ENCODE assay signal across 8 mouse cellular contexts in the genomic region with DNA sequence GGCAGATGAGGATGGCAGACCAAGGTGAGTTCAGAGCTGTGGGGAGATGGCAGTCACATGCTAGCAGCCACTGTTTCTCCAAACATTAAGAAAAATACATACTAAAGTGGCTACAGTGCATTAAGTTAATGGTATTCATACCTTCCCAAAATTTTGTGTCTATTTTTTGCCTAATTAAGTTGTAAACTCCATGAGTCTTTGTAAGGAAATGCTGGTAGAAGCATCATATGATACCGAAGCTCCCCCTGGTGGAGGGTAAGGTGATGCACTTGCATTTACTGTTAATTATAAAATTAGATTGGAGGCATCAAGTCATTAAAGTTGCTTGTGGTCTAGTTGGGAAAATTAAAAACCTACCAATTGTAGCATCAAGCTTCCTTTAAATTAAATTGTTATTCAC. TPM values are rescaled to one million over a fixed set of nuclear protein-coding genes. Genes with fewer than 3 reads are reported as not detected.
A peak's percentile ranks its signal among the peaks of the same experiment; 100 is the strongest.
DNase-seq lines count a peak whose midpoint lies in the region; ATAC-seq and TF ChIP-seq lines count a peak whose summit lies in the region.

No protein-coding gene starts in this region.

- H3K9me3 ChIP-seq in heart, postnatal 0 days (replicated peaks; ENCODE audit: control insufficient read depth, low read length): no peaks in the 10 kb centered on the region

- intact Hi-C loops in heart, postnatal 25 days (cut with DNase I): loop anchor here (1.0 to 2.0 kb wide), 3 partner anchors 39 to 173 kb away; partner anchors contain the start of gene Ddx20

- TF ChIP-seq CTCF in heart, postnatal 0 days (IDR thresholded peaks at IDR 0.05; ENCODE audit: low read depth): peak; percentile 83
- TF ChIP-seq CTCF in thymus, adult 2 months (IDR thresholded peaks at IDR 0.05; ENCODE audit: borderline replicate concordance, control insufficient read depth, extremely low read depth, insufficient read depth, low read length, poor library complexity): no peak
- TF ChIP-seq CTCF in cerebellum, adult 2 months (IDR thresholded peaks at IDR 0.05; ENCODE audit: borderline replicate concordance, insufficient read depth, low read depth, low read length): peak; percentile 27; the same call in 1 of the 2 replicates

- 2% methylated on average over 1 of the region's 1 CpGs for WGBS in heart, postnatal 0 days
- WGBS in thymus, adult 2 months: 2% methylated on average over 1 of the region's 1 CpGs
- 0% methylated on average over 1 of the region's 1 CpGs for WGBS in cerebellum, adult 2 months

- H3K27me3 ChIP-seq in heart, postnatal 0 days (ENCODE audit: control insufficient read depth, insufficient read depth, low read length): no peaks in the 10 kb centered on the region
- H3K27me3 ChIP-seq in thymus, adult 2 months (ENCODE audit: control insufficient read depth, insufficient read depth, low read length): no peaks in the 10 kb centered on the region
- H3K27me3 ChIP-seq in cerebellum, adult 2 months (ENCODE audit: control insufficient read depth, insufficient read depth, low read length): no peaks in the 10 kb centered on the region

- peak; percentile 74 for DNase-seq in heart, postnatal 0 days (ENCODE audit: low spot score)
- no peak for DNase-seq in heart, postnatal 25 days (ENCODE audit: low spot score)
- peak; percentile 59 for DNase-seq in thymus, adult 2 months
- no peak for DNase-seq in thymus, adult 18-20 months
- DNase-seq in cerebellum, adult 2 months: peak; percentile 54 to 64
- DNase-seq in kidney, postnatal 10 days: peak; percentile 83
- peak; percentile 82 for DNase-seq in retina, embryonic 14.5 days (ENCODE audit: low spot score)
- no peak for DNase-seq in gastrocnemius, adult 8-10 months (ENCODE audit: low spot score in 2 of 2)

- H3K9ac ChIP-seq in heart, postnatal 0 days (replicated peaks; ENCODE audit: low read depth, low read length): no peak overlapping the region

- no peaks in the 10 kb centered on the region for H3K4me1 ChIP-seq in heart, postnatal 0 days (ENCODE audit: control insufficient read depth, insufficient read depth)
- H3K4me1 ChIP-seq in thymus, adult 2 months (replicated peaks; ENCODE audit: control insufficient read depth, insufficient read depth, low read length): no peaks in the 10 kb centered on the region
- H3K4me1 ChIP-seq in cerebellum, adult 2 months (ENCODE audit: control insufficient read depth, insufficient read depth, low read length): no peaks in the 10 kb centered on the region

- peaks cover 8% of the 10 kb centered on the region; the same call in 1 of the 2 replicates for H3K36me3 ChIP-seq in heart, postnatal 0 days (replicated peaks; ENCODE audit: control insufficient read depth, insufficient read depth, low read length)
- peaks cover 16% of the 10 kb centered on the region for H3K36me3 ChIP-seq in thymus, adult 2 months (ENCODE audit: control insufficient read depth, insufficient read depth, low read length)

- H3K4me2 ChIP-seq in heart, postnatal 0 days (ENCODE audit: low read depth, low read length): no peak overlapping the region

- TF ChIP-seq POLR2A in thymus, adult 2 months (IDR thresholded peaks at IDR 0.05; ENCODE audit: control insufficient read depth, extremely low read depth, insufficient read depth, low read length, poor library complexity): no peak
- no peak for TF ChIP-seq POLR2A in cerebellum, adult 2 months (IDR thresholded peaks at IDR 0.05; ENCODE audit: borderline replicate concordance, insufficient read depth, low read length)

- H3K27ac ChIP-seq in heart, postnatal 0 days (ENCODE audit: low read depth): no peak overlapping the region
- no peak overlapping the region for H3K27ac ChIP-seq in thymus, adult 2 months (ENCODE audit: control insufficient read depth, insufficient read depth, low read length)
- H3K27ac ChIP-seq in cerebellum, adult 2 months (ENCODE audit: insufficient read depth, low read length): no peak overlapping the region

- no peak for ATAC-seq in heart, postnatal 0 days (ENCODE audit: insufficient read depth, low read depth)

- H3K4me3 ChIP-seq in heart, postnatal 0 days (ENCODE audit: low read depth, low read length): no peak overlapping the region
- H3K4me3 ChIP-seq in thymus, adult 2 months (ENCODE audit: control insufficient read depth, insufficient read depth, low read length): no peak overlapping the region
- no peak overlapping the region for H3K4me3 ChIP-seq in cerebellum, adult 2 months (replicated peaks; ENCODE audit: insufficient read depth, low read depth, low read length)

- no peak for TF ChIP-seq EP300 in heart, postnatal 0 days (IDR thresholded peaks at IDR 0.05; ENCODE audit: low read depth)

RNA-seq across cellular contexts. Expression of gene Inka2, which starts 21.6 kb away (rescaled TPM):
- total RNA-seq in heart, postnatal 0 days (2014; rRNA removed; ENCODE audit: low replicate concordance): 1.6 and 4.5 TPM in 2 replicates
- 4.4 and 8.9 TPM in 2 replicates for polyA plus RNA-seq in heart, postnatal 0 days (2015; fragmentation: Nextera tagmentation; extraction: Ambion mirVana)
- total RNA-seq in heart, postnatal 25 days (2021): 10 to 100 TPM; 18.8 to 25.7 TPM
- 5.5 TPM in 2 replicates for polyA plus RNA-seq in thymus, adult 2 months (2012; rRNA removed)
- polyA plus RNA-seq in cerebellum, adult 2 months (2012; rRNA removed): 15.0 and 15.9 TPM in 2 replicates
- 1 to 10 TPM; 2.5 to 4.4 (median 3.1) TPM for total RNA-seq in gastrocnemius, adult 8-10 months (2022)

RNA-seq across cellular contexts. Expression of gene Ddx20, which starts 38.7 kb away (rescaled TPM):
- 12.6 and 19.7 TPM in 2 replicates for total RNA-seq in heart, postnatal 0 days (2014; rRNA removed; ENCODE audit: low replicate concordance)
- polyA plus RNA-seq in heart, postnatal 0 days (2015; fragmentation: Nextera tagmentation; extraction: Ambion mirVana): 11.6 and 15.1 TPM in 2 replicates
- 10 to 100 TPM in 1 of 2 experiments, 1 to 10 TPM in 1; 9.0 to 10.2 TPM for total RNA-seq in heart, postnatal 25 days (2021)
- 33.5 and 50.2 TPM in 2 replicates for polyA plus RNA-seq in thymus, adult 2 months (2012; rRNA removed)
- 12.6 and 13.8 TPM in 2 replicates for polyA plus RNA-seq in cerebellum, adult 2 months (2012; rRNA removed)
- total RNA-seq in gastrocnemius, adult 8-10 months (2022): 10 to 100 TPM in 3 of 4 experiments, 1 to 10 TPM in 1; 8.9 to 13.5 (median 11.1) TPM

Comparison
In these comparisons a context has a peak if more than half of its experiments do, and no peak if none do; other contexts are left out.
1. DNase-seq: peak in heart, postnatal 0 days (single experiment), thymus, adult 2 months (single experiment), cerebellum, adult 2 months (2 of 2), kidney, postnatal 10 days (single experiment) and retina, embryonic 14.5 days (single experiment); none in heart, postnatal 25 days (single experiment), thymus, adult 18-20 months (0 of 2) and gastrocnemius, adult 8-10 months (0 of 2).